Mouse (Mus musculus) midbrain, embryonic 11.5 days (tissue): ENCODE data around the gene Lilra6. TPM values are rescaled to one million over a fixed set of nuclear protein-coding genes. Genes with fewer than 3 reads are reported as not detected.
"Not testable (repeated sequence)": the region's sequence is repeated elsewhere in the genome, so short reads cannot be mapped to it uniquely, and the experiment has no call there.

Experiments
- ATAC-seq: fragments of 200-750 bp; cut with Nextera tagmentation; 2 replicates; pipeline ENCODE4 v1.8.0; 2017; ENCODE audit warnings: moderate TSS enrichment, moderate library complexity; ENCODE audit not compliant: low FRiP score
- DNase-seq: peaks from one replicate; pipeline ENCODE4 v3.0.0; 2015; ENCODE audit warnings: low spot score; ENCODE audit errors: missing footprints
- H3K27ac ChIP-seq: fragments of 300-500 bp; sonication (generic); 2 replicates; pipeline ENCODE4 v1.5.1; 2014; ENCODE audit warnings: low read depth, low read length
- H3K27me3 ChIP-seq: fragments of 300-500 bp; sonication (generic); 2 replicates; pipeline ENCODE4 v1.6.1; 2014; ENCODE audit warnings: mild to moderate bottlenecking, low read length, moderate library complexity, mixed read lengths; ENCODE audit not compliant: control insufficient read depth, insufficient read depth
- H3K36me3 ChIP-seq: fragments of 300-500 bp; sonication (generic); 2 replicates; pipeline ENCODE4 v1.6.1; 2014; ENCODE audit warnings: mild to moderate bottlenecking, low read length, moderate library complexity, mixed read lengths; ENCODE audit not compliant: control insufficient read depth, insufficient read depth
- H3K4me1 ChIP-seq: fragments of 300-500 bp; sonication (generic); 2 replicates; pipeline ENCODE4 v1.6.1; 2014; ENCODE audit warnings: low read length; ENCODE audit not compliant: control insufficient read depth, insufficient read depth
- H3K4me2 ChIP-seq: fragments of 300-500 bp; sonication (generic); 2 replicates; pipeline ENCODE4 v1.6.1; 2014; ENCODE audit warnings: mild to moderate bottlenecking, moderate library complexity
- H3K4me3 ChIP-seq: fragments of 300-500 bp; sonication (generic); 2 replicates; pipeline ENCODE4 v1.5.1; 2014; ENCODE audit warnings: low read depth, low read length
- H3K9ac ChIP-seq: fragments of 300-500 bp; sonication (generic); 2 replicates; pipeline ENCODE4 v1.6.1; 2014; ENCODE audit warnings: low read length
- H3K9me3 ChIP-seq: fragments of 300-500 bp; sonication (generic); 2 replicates; pipeline ENCODE4 v1.6.1; 2016; ENCODE audit warnings: low read length; ENCODE audit not compliant: control insufficient read depth
- WGBS: fragments of 180-500 bp; shearing (Covaris S2); extraction: QIAGEN DNeasy Blood & Tissue Kit; methylation state at CpG from one replicate; pipeline ENCODE4 v1.1.7; 2014; 5-methylcytosine and 5-hydroxymethylcytosine counted together
- polyA plus RNA-seq: library from polyadenylated mRNA; unstranded; fragments of >200 nt; fragmentation: Nextera tagmentation; extraction: Ambion mirVana; gene quantifications from 2 replicates; pipeline ENCODE4 v1.2.1, GENCODE M21; 2014

Lilra6 gene
- polyA plus RNA-seq, 1 experiment from 2014 or later = not detected

DNA sequence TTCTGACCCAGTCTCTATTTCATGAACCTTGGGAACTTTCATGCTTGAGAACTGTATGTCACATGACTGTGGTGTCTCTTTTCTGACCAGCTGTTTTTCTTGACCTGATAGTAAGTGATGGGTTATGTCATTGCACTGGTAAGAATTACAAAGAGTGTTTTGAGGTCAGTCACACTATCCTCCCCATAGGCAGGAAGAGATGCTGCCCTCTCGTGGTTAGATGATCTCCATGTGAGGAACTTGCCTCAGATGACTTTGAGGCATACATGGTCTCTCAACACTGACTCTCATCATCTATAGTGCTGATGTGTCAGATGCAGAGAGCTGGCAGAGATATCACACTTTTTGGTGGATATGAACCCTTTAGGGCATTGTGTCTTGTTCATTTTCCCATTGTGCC is 11.6 kb downstream of the Lilra6 start:
- no peaks in the 10 kb centered on the region for H3K36me3 ChIP-seq

DNA sequence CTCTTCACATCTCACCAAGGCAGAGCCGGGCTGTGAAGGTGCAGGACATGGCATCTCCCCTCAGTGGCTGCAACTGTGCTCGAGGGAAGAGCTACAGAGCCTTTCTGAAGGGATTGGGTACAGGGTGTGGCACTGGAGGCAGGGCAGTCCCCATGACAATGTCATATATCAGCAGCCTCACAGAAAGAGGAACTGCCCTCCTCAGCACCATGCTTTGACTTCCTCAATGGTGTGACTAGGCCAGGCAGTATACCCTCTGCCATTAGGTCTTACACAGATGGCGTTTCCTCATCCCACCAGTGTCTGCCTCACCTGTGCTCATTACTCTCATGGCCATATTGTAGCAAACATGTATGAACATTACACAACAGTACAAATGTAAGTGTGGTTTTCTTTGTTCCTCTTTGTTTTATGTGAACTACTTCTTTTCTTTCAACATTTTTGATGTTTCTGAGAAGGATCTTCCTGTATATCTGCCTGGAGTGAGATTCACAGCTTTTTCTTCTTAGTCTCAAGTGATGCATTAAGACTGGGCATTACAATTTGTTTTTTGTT is 17.2 kb downstream of the Lilra6 start, which contains the start of gene Gm14548:
Gene Gm14548, minus strand, starts transcription at position 85 of the 555 bp plus-strand sequence.
- WGBS = 75% methylated on average over 3 of the region's 3 CpGs
- H3K9me3 ChIP-seq = not testable (repeated sequence)

More for the DNA sequence above, 11.6 kb downstream of the Lilra6 start:
- Histone ChIP-seq H3K4me3 (no peak overlapping the region), H3K9ac (no peak overlapping the region), H3K4me2 (no peak overlapping the region), H3K4me1 (no peaks in the 10 kb centered on the region), H3K9me3 (no peaks in the 10 kb centered on the region), H3K27me3 (no peaks in the 10 kb centered on the region), H3K27ac (no peak overlapping the region)
- WGBS = 33% methylated on average over 1 of the region's 1 CpGs
- no peak for ATAC-seq
- DNase-seq = no peak

DNA sequence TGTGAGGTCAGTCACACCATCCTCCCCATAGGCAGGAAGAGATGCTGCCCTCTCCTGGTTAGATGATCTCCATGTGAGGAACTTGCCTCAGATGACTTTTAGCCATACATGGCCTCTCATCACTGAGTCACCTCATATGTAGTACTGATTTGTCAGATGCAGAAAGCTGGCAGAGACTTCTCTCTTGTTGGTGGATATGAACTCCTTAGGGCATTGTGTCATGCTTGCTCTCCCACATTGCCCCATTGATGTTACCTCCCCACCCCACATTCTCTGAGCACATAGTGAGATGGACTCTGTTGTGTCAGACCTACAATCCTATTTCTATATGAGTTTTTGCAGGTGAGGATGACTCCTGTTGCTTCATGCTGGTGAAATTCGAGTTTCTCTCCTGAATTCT is 40.3 kb downstream of the Lilra6 start:
- H3K4me1 ChIP-seq, H3K4me3 ChIP-seq, DNase-seq, H3K9me3 ChIP-seq, H3K4me2 ChIP-seq, H3K27me3 ChIP-seq, ATAC-seq, H3K36me3 ChIP-seq, H3K27ac ChIP-seq, H3K9ac ChIP-seq: not testable (repeated sequence)
- no CpG with 5 or more reads among the region's 1 CpGs for WGBS

More for the DNA sequence above, 17.2 kb downstream of the Lilra6 start, which contains the start of gene Gm14548:
- not testable (repeated sequence) for H3K27me3 ChIP-seq, H3K4me3 ChIP-seq, H3K27ac ChIP-seq, ATAC-seq, H3K4me1 ChIP-seq, H3K9ac ChIP-seq, H3K36me3 ChIP-seq, DNase-seq, H3K4me2 ChIP-seq

Other genes starting within 250 kb of the Lilra6 start
- 16.4 and 16.9 TPM in 2 replicates for gene Leng1, start 249.7 kb downstream of the Lilra6 start, polyA plus RNA-seq
- gene Tmc4, start 237.9 kb downstream of the Lilra6 start, polyA plus RNA-seq = 2.4 and 2.5 TPM in 2 replicates
- 199 and 222 TPM in 2 replicates for gene Tsen34, start 222.6 kb downstream of the Lilra6 start, polyA plus RNA-seq
- gene Mboat7, start 222.0 kb downstream of the Lilra6 start, polyA plus RNA-seq = 21.7 and 23.8 TPM in 2 replicates
- 1,245 and 1,271 TPM in 2 replicates for gene Rps9, start 211.5 kb downstream of the Lilra6 start, polyA plus RNA-seq
- gene Pirb, start 195.1 kb downstream of the Lilra6 start, polyA plus RNA-seq = 0.14 and 0.19 TPM in 2 replicates
- gene Gm15448, start 89.8 kb downstream of the Lilra6 start, polyA plus RNA-seq = not detected in 2 replicates
- gene Pira2, start 70.5 kb downstream of the Lilra6 start, polyA plus RNA-seq = not detected in 2 replicates
- gene Gm14548, start 17.4 kb downstream of the Lilra6 start, polyA plus RNA-seq = not detected in 2 replicates
- 1.1 and 1.5 TPM in 2 replicates for gene Lair1, start 147.7 kb upstream of the Lilra6 start, polyA plus RNA-seq
- gene Ttyh1, start 203.9 kb upstream of the Lilra6 start, polyA plus RNA-seq = 33.8 and 43.6 TPM in 2 replicates
- gene Leng8, start 221.5 kb upstream of the Lilra6 start, polyA plus RNA-seq = 44.4 and 45.6 TPM in 2 replicates
- gene Leng9, start 234.9 kb upstream of the Lilra6 start, polyA plus RNA-seq = 1.5 and 2.0 TPM in 2 replicates
- gene Cdc42ep5, start 249.4 kb upstream of the Lilra6 start, polyA plus RNA-seq = 15.6 and 17.4 TPM in 2 replicates